Mouse (Mus musculus) central nervous system, embryonic 11.5 days (tissue): ENCODE measurements around the gene Gm11555. TPM values are rescaled to one million over a fixed set of nuclear protein-coding genes. Genes with fewer than 3 reads are reported as not detected.

Source experiments
- polyA plus RNA-seq: library from polyadenylated mRNA; depleted of rRNA; stranded (reverse); fragments of >200 nt; gene quantifications from 2 replicates; pipeline ENCODE4 v1.2.3, GENCODE M21; 2012; rRNA removed

The Gm11555 gene
- not detected in 2 replicates for polyA plus RNA-seq

GRCm38 (mm10) chr11:99650136-99650535 is at the start of gene Gm11555:
Gm11555 (minus strand) TSS chr11:99650236.

GRCm38 (mm10) chr11:99690463-99690862 is 40.4 kb upstream of the Gm11555 start, which contains the start of gene Gm14190:
Gm14190 (minus strand) TSS chr11:99690740.

GRCm38 (mm10) chr11:99665860-99666259 is 15.8 kb upstream of the Gm11555 start, which contains the start of gene Krtap4-6:
Krtap4-6 (minus strand) TSS chr11:99665960.

GRCm38 (mm10) chr11:99658467-99659010 is 8.5 kb upstream of the Gm11555 start, which contains the start of gene Gm11563:
Gm11563 (minus strand) TSS chr11:99658960.

GRCm38 (mm10) chr11:99643635-99644139 is 6.3 kb downstream of the Gm11555 start, which contains the start of gene Krtap4-7:
Krtap4-7 (minus strand) TSS chr11:99644089.

GRCm38 (mm10) chr11:99634653-99635134 is 15.3 kb downstream of the Gm11555 start, which contains the start of gene Krtap4-2:
Krtap4-2 (minus strand) TSS chr11:99635084.

GRCm38 (mm10) chr11:99628138-99628537 is 21.9 kb downstream of the Gm11555 start, which contains the start of gene Krtap4-1:
Krtap4-1 (minus strand) TSS chr11:99628238.

GRCm38 (mm10) chr11:99620335-99620734 is 29.7 kb downstream of the Gm11555 start, which contains the start of gene Gm11562:
Gm11562 (minus strand) TSS chr11:99620435.

GRCm38 (mm10) chr11:99614796-99615363 is 35.2 kb downstream of the Gm11555 start, which contains the start of gene Krtap2-4:
Krtap2-4 (minus strand) TSS chr11:99614846.

GRCm38 (mm10) chr11:99610089-99610488 is 39.9 kb downstream of the Gm11555 start, which contains the start of gene Gm11937:
Gm11937 (minus strand) TSS chr11:99610189.

GRCm38 (mm10) chr11:99603208-99603607 is 46.8 kb downstream of the Gm11555 start, which contains the start of gene Gm11938:
Gm11938 (minus strand) TSS chr11:99603308.

Other genes with a start within 250 kb of the Gm11555 start
- 0.04 TPM in 1 of 2 replicates, not detected in the other for gene Krt12, start 228.0 kb downstream of the Gm11555 start, polyA plus RNA-seq
- 1.1 and 2.3 TPM in 2 replicates for gene Krt20, start 212.1 kb downstream of the Gm11555 start, polyA plus RNA-seq
- 0.08 and 0.14 TPM in 2 replicates for gene Krt23, start 157.1 kb downstream of the Gm11555 start, polyA plus RNA-seq
- gene Krt39, start 128.9 kb downstream of the Gm11555 start, polyA plus RNA-seq, result not detected in 2 replicates
- gene Krt40, start 107.1 kb downstream of the Gm11555 start, polyA plus RNA-seq, result 0.07 TPM in 1 of 2 replicates, not detected in the other
- gene Krtap3-3, start 99.4 kb downstream of the Gm11555 start, polyA plus RNA-seq, result not detected in 2 replicates
- gene Krtap3-2, start 93.4 kb downstream of the Gm11555 start, polyA plus RNA-seq, result not detected in 2 replicates
- gene Gm11939, start 90.8 kb downstream of the Gm11555 start, polyA plus RNA-seq, result not detected in 2 replicates
- gene Krtap3-1, start 83.6 kb downstream of the Gm11555 start, polyA plus RNA-seq, result not detected in 2 replicates
- gene Krtap1-5, start 69.2 kb downstream of the Gm11555 start, polyA plus RNA-seq, result not detected in 2 replicates
- not detected in 2 replicates for gene Krtap1-4, start 66.6 kb downstream of the Gm11555 start, polyA plus RNA-seq
- not detected in 2 replicates for gene Krtap1-3, start 58.9 kb downstream of the Gm11555 start, polyA plus RNA-seq
- gene Krtap9-3, start 52.1 kb downstream of the Gm11555 start, polyA plus RNA-seq, result not detected in 2 replicates
- not detected in 2 replicates for gene Gm11938, start 46.9 kb downstream of the Gm11555 start, polyA plus RNA-seq
- not detected in 2 replicates for gene Gm11937, start 40.0 kb downstream of the Gm11555 start, polyA plus RNA-seq
- not detected in 2 replicates for gene Krtap2-4, start 35.4 kb downstream of the Gm11555 start, polyA plus RNA-seq
- gene Gm11562, start 29.8 kb downstream of the Gm11555 start, polyA plus RNA-seq, result not detected in 2 replicates
- not detected in 2 replicates for gene Krtap4-1, start 22.0 kb downstream of the Gm11555 start, polyA plus RNA-seq
- not detected in 2 replicates for gene Krtap4-2, start 15.2 kb downstream of the Gm11555 start, polyA plus RNA-seq
- not detected in 2 replicates for gene Krtap4-7, start 6.1 kb downstream of the Gm11555 start, polyA plus RNA-seq
- gene Gm11563, start 8.7 kb upstream of the Gm11555 start, polyA plus RNA-seq, result not detected in 2 replicates
- gene Krtap4-6, start 15.7 kb upstream of the Gm11555 start, polyA plus RNA-seq, result not detected in 2 replicates
- gene Gm14190, start 40.5 kb upstream of the Gm11555 start, polyA plus RNA-seq, result not detected in 2 replicates
- gene Gm14180, start 84.1 kb upstream of the Gm11555 start, polyA plus RNA-seq, result not detected in 2 replicates
- not detected in 2 replicates for gene Gm11595, start 122.7 kb upstream of the Gm11555 start, polyA plus RNA-seq
- gene Krtap4-8, start 130.5 kb upstream of the Gm11555 start, polyA plus RNA-seq, result not detected in 2 replicates
- not detected in 2 replicates for gene Krtap4-9, start 135.0 kb upstream of the Gm11555 start, polyA plus RNA-seq
- not detected in 2 replicates for gene Gm11596, start 143.2 kb upstream of the Gm11555 start, polyA plus RNA-seq
- not detected in 2 replicates for gene Gm11569, start 148.7 kb upstream of the Gm11555 start, polyA plus RNA-seq
- gene Gm11554, start 154.2 kb upstream of the Gm11555 start, polyA plus RNA-seq, result not detected in 2 replicates
- gene Krtap4-13, start 159.7 kb upstream of the Gm11555 start, polyA plus RNA-seq, result not detected in 2 replicates
- not detected in 2 replicates for gene Gm11564, start 165.4 kb upstream of the Gm11555 start, polyA plus RNA-seq
- not detected in 2 replicates for gene 2300003K06Rik, start 187.8 kb upstream of the Gm11555 start, polyA plus RNA-seq
- gene Krtap4-16, start 201.4 kb upstream of the Gm11555 start, polyA plus RNA-seq, result not detected in 2 replicates
- gene Gm11568, start 207.7 kb upstream of the Gm11555 start, polyA plus RNA-seq, result not detected in 2 replicates
- not detected in 2 replicates for gene Gm11559, start 214.2 kb upstream of the Gm11555 start, polyA plus RNA-seq
- gene Krtap9-1, start 223.2 kb upstream of the Gm11555 start, polyA plus RNA-seq, result not detected in 2 replicates
- not detected in 2 replicates for gene Gm11567, start 229.0 kb upstream of the Gm11555 start, polyA plus RNA-seq